ENCODE assay signal across 22 mouse cellular contexts in the genomic region with DNA sequence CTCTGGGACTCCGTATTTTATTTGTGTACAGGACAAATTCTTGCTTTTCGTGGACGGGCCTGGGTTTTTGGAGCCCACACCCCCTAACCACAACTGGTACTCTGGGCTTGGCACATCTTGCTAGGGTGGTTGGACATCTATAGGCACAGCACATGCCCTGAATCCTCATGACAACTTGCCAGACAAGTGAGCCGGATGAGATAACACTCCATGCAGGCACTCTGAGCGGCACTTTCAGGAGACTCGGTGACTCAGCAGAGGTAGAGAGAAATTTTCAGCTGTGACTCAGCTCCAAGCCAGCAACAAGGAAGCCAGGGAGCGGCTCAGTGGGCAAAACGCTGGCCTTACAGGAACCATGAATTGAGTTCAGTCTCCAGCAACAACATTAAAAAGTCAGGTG. TPM values are rescaled to one million over a fixed set of nuclear protein-coding genes. Genes with fewer than 3 reads are reported as not detected.
A peak's percentile ranks its signal among the peaks of the same experiment; 100 is the strongest.
DNase-seq lines count a peak whose midpoint lies in the region; ATAC-seq and TF ChIP-seq lines count a peak whose summit lies in the region.
"Had no signal": no experiment of that assay in that cellular context is flagged by ENCODE, and none has a peak within 500 bp of the region (broad histone marks: within the 10 kb centered on the region; RNA-seq: fewer than 3 reads in every experiment).

No protein-coding gene starts in this region.

- no peaks in the 10 kb centered on the region for H3K36me3 ChIP-seq in stomach, postnatal 0 days (ENCODE audit: control insufficient read depth, insufficient read depth, low read length)
- H3K36me3 ChIP-seq: embryonic facial prominence, embryonic 12.5 days had no signal

- no peak for TF ChIP-seq EP300 in stomach, postnatal 0 days (optimal IDR thresholded peaks at IDR 0.05)

- peak; percentile 16 to 30 for DNase-seq in heart, adult 18-20 months
- no peak for DNase-seq in heart, adult 8-10 months (ENCODE audit: low spot score)
- peak; percentile 16 to 17 for DNase-seq in right cerebral cortex, adult 2 months (ENCODE audit: low spot score in 2 of 2)
- DNase-seq in right cerebral cortex, postnatal 4 days = no peak
- peak; percentile 64 for DNase-seq in stomach, postnatal 0 days (ENCODE audit: low spot score)
- DNase-seq in adrenal gland, adult 2 months = no peak
- DNase-seq in left cerebral cortex, adult 9 months (ENCODE audit: low spot score in 2 of 2) = no peak
- DNase-seq: cerebellum, postnatal 14 days; gastrocnemius, postnatal 25 days; kidney, postnatal 14 days; layer of hippocampus, postnatal 36 days; thymus, adult 2 months had no signal

- H3K9me3 ChIP-seq in stomach, postnatal 0 days (ENCODE audit: control insufficient read depth, low read length) = no peaks in the 10 kb centered on the region
- H3K9me3 ChIP-seq: embryonic facial prominence, embryonic 12.5 days had no signal

- H3K4me3 ChIP-seq in stomach, postnatal 0 days (ENCODE audit: low read depth, low read length) = no peak overlapping the region
- H3K4me3 ChIP-seq: embryonic facial prominence, embryonic 12.5 days had no signal

- ATAC-seq in erythroblast, adult 5-6 weeks (replicated peaks; ENCODE audit: low FRiP score, poor library complexity, severe bottlenecking) = peak; percentile 93
- peak; percentile 77 for ATAC-seq in stomach, postnatal 0 days (ENCODE audit: low FRiP score, low TSS enrichment)
- ATAC-seq: forebrain, embryonic 16.5 days; intestine, embryonic 16.5 days had no signal

- 63% methylated on average over 8 of the region's 8 CpGs for WGBS in stomach, postnatal 0 days

- no peak overlapping the region for H3K4me2 ChIP-seq in stomach, postnatal 0 days (replicated peaks; ENCODE audit: low read depth)
- H3K4me2 ChIP-seq: embryonic facial prominence, embryonic 12.5 days had no signal

- H3K27ac ChIP-seq in stomach, postnatal 0 days (replicated peaks) = no peak overlapping the region
- H3K27ac ChIP-seq: embryonic facial prominence, embryonic 12.5 days; macrophage had no signal

- H3K9ac ChIP-seq in stomach, postnatal 0 days (ENCODE audit: low read length) = no peak overlapping the region
- H3K9ac ChIP-seq: embryonic facial prominence, embryonic 12.5 days had no signal

- no peaks in the 10 kb centered on the region for H3K27me3 ChIP-seq in stomach, postnatal 0 days (ENCODE audit: control insufficient read depth, insufficient read depth, low read length)

- no peaks in the 10 kb centered on the region for H3K4me1 ChIP-seq in stomach, postnatal 0 days (replicated peaks; ENCODE audit: control insufficient read depth, insufficient read depth)

- TF ChIP-seq CTCF in stomach, postnatal 0 days (IDR thresholded peaks at IDR 0.05; ENCODE audit: low read depth) = no peak

RNA-seq across cellular contexts. Expression of a gene that starts 31.6 kb away (rescaled TPM):
- not detected for total RNA-seq in heart, adult 18-20 months (2021)
- total RNA-seq in heart, adult 8-10 months (2022) = not detected
- not detected in 2 replicates for total RNA-seq in erythroblast, adult 5-6 weeks (2015; ENCODE audit: low replicate concordance)
- not detected in 2 replicates for total RNA-seq in erythroblast, adult 5-6 weeks (2017; ENCODE audit: low replicate concordance)
- not detected in 2 replicates for polyA plus RNA-seq in stomach, postnatal 0 days (2015; fragmentation: Nextera tagmentation; extraction: Ambion mirVana)
- total RNA-seq in adrenal gland, adult 2 months (2021) = not detected
- polyA plus RNA-seq in adrenal gland, adult 2 months (2012; rRNA removed) = not detected in 2 replicates
- total RNA-seq: adrenal gland, adult 18-20 months; gastrocnemius, postnatal 25 days; heart, postnatal 10 days; layer of hippocampus, postnatal 36 days; neutrophil, adult 5-6 weeks had no signal
- polyA plus RNA-seq: embryonic facial prominence, embryonic 12.5 days; forebrain, embryonic 16.5 days; intestine, embryonic 16.5 days; liver, embryonic 16.5 days; macrophage; small intestine, adult 2 months had no signal

Comparison
In these comparisons a context has a peak if more than half of its experiments do, and no peak if none do; other contexts are left out.
1. DNase-seq: peak in heart, adult 18-20 months (2 of 2), right cerebral cortex, adult 2 months (2 of 2) and stomach, postnatal 0 days (single experiment); none in heart, adult 8-10 months (single experiment), right cerebral cortex, postnatal 4 days (single experiment), adrenal gland, adult 2 months (single experiment) and left cerebral cortex, adult 9 months (0 of 2).